Mouse (Mus musculus): ENCODE results near the gene 1110051M20Rik. TPM values are rescaled to one million over a fixed set of nuclear protein-coding genes. Genes with fewer than 3 reads are reported as not detected.

Gene 1110051M20Rik
- polyA plus RNA-seq, 1 experiment from 2014 or later: 98.6 TPM

DNA sequence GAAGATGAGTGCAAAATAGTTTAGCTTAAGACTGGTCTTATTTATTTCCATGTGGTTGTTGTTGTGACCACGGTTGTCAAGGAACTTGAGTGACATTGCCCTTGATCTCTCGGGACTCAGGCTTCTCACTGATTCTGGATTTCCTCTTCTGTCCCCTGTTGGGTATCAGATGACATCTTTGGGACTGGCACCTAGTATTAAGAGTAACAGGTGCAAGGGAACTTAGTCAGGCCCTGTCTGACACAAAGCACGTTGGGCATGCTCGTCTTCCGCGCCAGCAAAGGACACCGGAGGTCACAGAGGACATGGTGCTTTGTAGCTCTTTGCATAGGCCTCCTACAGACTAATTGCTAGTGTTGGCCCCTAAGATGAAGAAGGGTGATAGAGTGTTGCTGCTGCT is 16.3 kb upstream of the 1110051M20Rik start:
- Histone ChIP-seq H3K27me3 (ENCODE audit: control insufficient read depth, insufficient read depth, low read length) (no peaks in the 10 kb centered on the region), H3K4me1 (ENCODE audit: control insufficient read depth, insufficient read depth, low read length) (peaks cover 39% of the 10 kb centered on the region), H3K27ac (ENCODE audit: low read depth, low read length) (no peak overlapping the region), H3K4me3 (ENCODE audit: low read depth, low read length) (no peak overlapping the region), H3K4me2 (no peak overlapping the region), H3K9ac (ENCODE audit: low read length) (no peak overlapping the region), H3K36me3 (ENCODE audit: control insufficient read depth, insufficient read depth, low read length) (no peaks in the 10 kb centered on the region), H3K9me3 (ENCODE audit: control insufficient read depth, low read length) (no peaks in the 10 kb centered on the region)
- ATAC-seq (ENCODE audit: low FRiP score): no peak
- WGBS: 77% methylated on average over 7 of the region's 7 CpGs
- peak; percentile 66 for DNase-seq (ENCODE audit: low spot score, missing footprints)

DNA sequence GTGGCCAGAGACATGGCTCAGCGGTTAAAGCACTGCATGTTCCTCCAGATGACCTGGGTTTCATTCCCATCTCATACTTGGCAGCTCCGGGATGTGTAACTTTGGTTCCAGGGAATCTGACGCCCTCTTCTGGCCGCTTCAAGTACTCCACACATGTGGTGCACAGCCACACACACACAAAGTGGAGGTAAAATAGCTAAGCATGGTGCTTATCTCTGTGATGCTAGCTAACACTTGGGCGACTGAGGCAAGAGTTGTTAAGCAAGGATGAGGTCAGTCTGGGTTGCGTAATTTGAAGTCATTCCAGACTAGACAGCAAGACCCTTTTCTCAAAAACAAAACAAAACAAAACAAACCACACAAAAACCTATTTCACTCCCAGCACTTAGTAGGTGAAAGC is 15.6 kb upstream of the 1110051M20Rik start:
- Histone ChIP-seq H3K27me3 (ENCODE audit: control insufficient read depth, insufficient read depth, low read length) (no peaks in the 10 kb centered on the region), H3K4me1 (ENCODE audit: control insufficient read depth, insufficient read depth, low read length) (peaks cover 39% of the 10 kb centered on the region), H3K4me2 (no peak overlapping the region), H3K36me3 (ENCODE audit: control insufficient read depth, insufficient read depth, low read length) (no peaks in the 10 kb centered on the region), H3K27ac (ENCODE audit: low read depth, low read length) (no peak overlapping the region), H3K9me3 (ENCODE audit: control insufficient read depth, low read length) (no peaks in the 10 kb centered on the region), H3K4me3 (ENCODE audit: low read depth, low read length) (no peak overlapping the region), H3K9ac (ENCODE audit: low read length) (no peak overlapping the region)
- DNase-seq (ENCODE audit: low spot score, missing footprints): peak; percentile 86
- 90% methylated on average over 6 of the region's 6 CpGs for WGBS
- no peak for ATAC-seq (ENCODE audit: low FRiP score)

DNA sequence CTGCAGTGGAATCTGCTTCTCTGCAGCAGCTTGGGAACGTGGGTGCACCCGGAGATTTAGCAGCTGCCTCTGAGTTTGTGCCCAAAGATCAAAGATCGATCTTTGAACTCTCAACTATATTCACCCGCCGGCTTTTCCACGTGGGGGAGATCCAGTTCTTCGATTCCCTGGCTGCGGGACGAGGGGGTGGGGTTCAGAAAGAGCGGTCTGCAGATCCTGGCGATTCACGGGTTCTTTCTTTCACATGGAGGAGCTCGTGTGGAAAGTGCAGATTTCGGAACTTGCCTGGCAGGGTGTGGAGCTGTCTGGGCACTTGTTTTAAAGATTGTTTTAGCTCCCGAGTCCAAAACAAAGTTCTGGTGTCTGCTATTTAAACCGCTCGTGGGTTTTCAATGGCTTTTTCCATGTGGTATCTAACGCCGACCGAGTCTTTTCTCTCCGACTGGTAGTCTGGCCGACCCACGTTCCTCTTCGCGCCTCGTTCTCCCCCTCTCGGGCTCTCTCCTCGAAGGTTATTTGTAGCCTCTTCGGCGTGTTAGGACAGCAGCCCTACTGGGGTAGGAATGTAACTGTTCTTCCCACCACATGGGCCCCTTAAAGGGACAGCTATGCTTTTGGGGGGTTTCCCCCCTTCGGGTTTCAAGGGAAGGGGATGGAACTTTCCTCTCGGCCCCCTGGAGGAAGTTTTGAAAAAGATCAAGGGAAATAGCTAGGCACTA is 14.3 kb upstream of the 1110051M20Rik start:
- H3K4me2 ChIP-seq: peak overlapping the region; percentile 74
- no peaks in the 10 kb centered on the region for H3K9me3 ChIP-seq (ENCODE audit: control insufficient read depth, low read length)
- no peaks in the 10 kb centered on the region for H3K36me3 ChIP-seq (ENCODE audit: control insufficient read depth, insufficient read depth, low read length)
- peak overlapping the region; percentile 73 for H3K4me3 ChIP-seq (ENCODE audit: low read depth, low read length)
- H3K27ac ChIP-seq (ENCODE audit: low read depth, low read length): peak overlapping the region; percentile 67
- ATAC-seq (ENCODE audit: low FRiP score): peak; percentile 58
- no peaks in the 10 kb centered on the region for H3K27me3 ChIP-seq (ENCODE audit: control insufficient read depth, insufficient read depth, low read length)
- WGBS: under 1% methylated on average over 32 of the region's 32 CpGs
- peak; percentile 96 for DNase-seq (ENCODE audit: low spot score, missing footprints)
- peaks cover 39% of the 10 kb centered on the region for H3K4me1 ChIP-seq (ENCODE audit: control insufficient read depth, insufficient read depth, low read length)
- peak overlapping the region; percentile 83 for H3K9ac ChIP-seq (ENCODE audit: low read length)

DNA sequence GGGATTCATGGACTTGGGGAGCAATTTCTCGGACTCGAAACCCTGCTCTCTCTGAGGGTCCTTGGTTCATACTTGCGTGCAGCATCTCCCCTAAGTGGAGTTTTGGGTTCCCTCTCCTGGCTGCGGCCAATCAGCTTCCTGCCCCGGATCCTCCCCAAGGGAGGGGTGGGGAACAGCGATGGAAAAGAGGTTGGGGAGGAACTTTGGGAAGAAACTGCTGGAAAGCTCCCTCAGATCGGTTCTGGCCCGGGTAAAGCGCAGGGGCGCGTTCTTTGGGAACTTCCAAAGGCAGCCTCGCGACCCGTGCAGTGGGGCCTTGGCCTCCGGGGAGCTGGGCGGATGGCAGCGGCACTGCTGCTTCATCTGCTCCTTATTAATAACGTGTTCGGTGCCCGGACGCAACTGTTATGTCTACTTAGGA is 13.8 kb upstream of the 1110051M20Rik start:
- DNase-seq (ENCODE audit: low spot score, missing footprints) (peak; percentile 96), ATAC-seq (ENCODE audit: low FRiP score) (peak; percentile 58)
- peaks cover 39% of the 10 kb centered on the region for H3K4me1 ChIP-seq (ENCODE audit: control insufficient read depth, insufficient read depth, low read length)

DNA sequence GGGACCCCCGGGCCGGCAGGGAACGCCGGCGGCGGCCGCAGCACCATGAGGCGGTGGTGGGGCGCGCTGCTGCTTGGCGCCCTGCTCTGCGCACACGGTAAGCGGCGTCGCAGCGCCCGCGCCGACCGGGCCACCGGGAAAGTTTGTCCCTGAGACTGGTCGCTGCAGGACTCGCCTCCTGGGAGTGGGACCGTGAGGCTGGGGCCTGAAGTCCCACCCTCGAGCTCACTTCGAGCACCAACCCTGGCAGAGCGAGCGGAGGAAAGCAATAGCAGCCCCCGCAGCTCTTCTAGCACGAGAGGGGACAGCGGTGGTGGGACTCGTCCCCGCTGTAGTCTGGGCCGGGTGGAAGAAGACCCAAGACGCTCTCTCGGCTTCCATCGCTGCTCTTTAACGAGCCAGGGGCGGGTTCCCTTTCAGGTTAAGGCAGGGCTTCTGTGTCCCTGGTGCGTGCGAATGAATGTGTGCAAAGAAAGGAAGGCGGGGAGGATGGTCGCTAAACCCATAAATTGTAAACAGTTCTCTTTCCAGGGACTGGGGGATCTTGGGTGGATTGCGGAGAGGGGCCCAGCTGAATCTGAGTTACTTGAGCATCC is 13.2 kb upstream of the 1110051M20Rik start:
- H3K27me3 ChIP-seq (ENCODE audit: control insufficient read depth, insufficient read depth, low read length): no peaks in the 10 kb centered on the region
- peak overlapping the region; percentile 83 for H3K9ac ChIP-seq (ENCODE audit: low read length)
- H3K9me3 ChIP-seq (ENCODE audit: control insufficient read depth, low read length): no peaks in the 10 kb centered on the region
- ATAC-seq (ENCODE audit: low FRiP score) (peak; percentile 54), DNase-seq (ENCODE audit: low spot score, missing footprints) (peak; percentile 96)
- H3K36me3 ChIP-seq (ENCODE audit: control insufficient read depth, insufficient read depth, low read length): no peaks in the 10 kb centered on the region
- peaks cover 35% of the 10 kb centered on the region for H3K4me1 ChIP-seq (ENCODE audit: control insufficient read depth, insufficient read depth, low read length)
- H3K4me3 ChIP-seq (ENCODE audit: low read depth, low read length): peak overlapping the region; percentile 73
- peak overlapping the region; percentile 74 for H3K4me2 ChIP-seq
- peak overlapping the region; percentile 67 for H3K27ac ChIP-seq (ENCODE audit: low read depth, low read length)
- under 1% methylated on average over 45 of the region's 45 CpGs for WGBS

More for the DNA sequence above, 13.8 kb upstream of the 1110051M20Rik start:
- WGBS: under 1% methylated on average over 21 of the region's 21 CpGs
- peak overlapping the region; percentile 83 for H3K9ac ChIP-seq (ENCODE audit: low read length)
- no peaks in the 10 kb centered on the region for H3K9me3 ChIP-seq (ENCODE audit: control insufficient read depth, low read length)
- no peaks in the 10 kb centered on the region for H3K27me3 ChIP-seq (ENCODE audit: control insufficient read depth, insufficient read depth, low read length)
- H3K4me2 ChIP-seq: peak overlapping the region; percentile 74
- H3K4me3 ChIP-seq (ENCODE audit: low read depth, low read length): peak overlapping the region; percentile 73
- no peaks in the 10 kb centered on the region for H3K36me3 ChIP-seq (ENCODE audit: control insufficient read depth, insufficient read depth, low read length)
- H3K27ac ChIP-seq (ENCODE audit: low read depth, low read length): peak overlapping the region; percentile 67

DNA sequence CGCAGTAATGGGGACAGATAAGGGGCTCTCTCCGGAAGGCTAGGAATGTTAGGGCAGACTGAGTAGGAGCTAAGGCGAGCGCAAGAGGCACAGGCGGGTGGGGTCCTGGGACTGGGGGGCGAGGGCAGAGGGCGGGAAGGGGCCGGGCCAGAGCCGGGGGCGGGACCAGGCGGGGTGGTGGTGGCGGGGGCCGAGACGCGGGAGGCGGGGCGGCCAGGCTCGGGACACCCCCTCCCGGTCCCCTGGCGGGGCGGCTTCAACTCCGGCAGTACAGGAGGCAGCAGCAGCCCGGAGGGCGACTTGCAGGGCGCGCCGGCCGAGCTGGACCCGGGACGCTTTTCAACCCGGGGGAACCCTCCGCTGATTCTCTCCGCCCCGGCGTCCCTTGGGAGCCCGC is 12.8 kb upstream of the 1110051M20Rik start, which contains the start of gene Lrp4:
Gene Lrp4 (plus strand): TSS at position 253 of the 397 bp plus-strand sequence.
- Histone ChIP-seq H3K9ac (ENCODE audit: low read length) (peak within 1 kb of the TSS; percentile 83), H3K4me2 (peak within 1 kb of the TSS; percentile 74), H3K27ac (ENCODE audit: low read depth, low read length) (peak within 1 kb of the TSS; percentile 67), H3K4me1 (ENCODE audit: control insufficient read depth, insufficient read depth, low read length) (peaks cover 30% of the 10 kb centered on the region), H3K36me3 (ENCODE audit: control insufficient read depth, insufficient read depth, low read length) (no peaks in the 10 kb centered on the region), H3K27me3 (ENCODE audit: control insufficient read depth, insufficient read depth, low read length) (no peaks in the 10 kb centered on the region), H3K9me3 (ENCODE audit: control insufficient read depth, low read length) (no peaks in the 10 kb centered on the region), H3K4me3 (ENCODE audit: low read depth, low read length) (peak within 1 kb of the TSS; percentile 73)
- 0% methylated on average over 23 of the region's 36 CpGs for WGBS
- DNase-seq (ENCODE audit: low spot score, missing footprints) (no peak), ATAC-seq (ENCODE audit: low FRiP score) (peak; percentile 72)

DNA sequence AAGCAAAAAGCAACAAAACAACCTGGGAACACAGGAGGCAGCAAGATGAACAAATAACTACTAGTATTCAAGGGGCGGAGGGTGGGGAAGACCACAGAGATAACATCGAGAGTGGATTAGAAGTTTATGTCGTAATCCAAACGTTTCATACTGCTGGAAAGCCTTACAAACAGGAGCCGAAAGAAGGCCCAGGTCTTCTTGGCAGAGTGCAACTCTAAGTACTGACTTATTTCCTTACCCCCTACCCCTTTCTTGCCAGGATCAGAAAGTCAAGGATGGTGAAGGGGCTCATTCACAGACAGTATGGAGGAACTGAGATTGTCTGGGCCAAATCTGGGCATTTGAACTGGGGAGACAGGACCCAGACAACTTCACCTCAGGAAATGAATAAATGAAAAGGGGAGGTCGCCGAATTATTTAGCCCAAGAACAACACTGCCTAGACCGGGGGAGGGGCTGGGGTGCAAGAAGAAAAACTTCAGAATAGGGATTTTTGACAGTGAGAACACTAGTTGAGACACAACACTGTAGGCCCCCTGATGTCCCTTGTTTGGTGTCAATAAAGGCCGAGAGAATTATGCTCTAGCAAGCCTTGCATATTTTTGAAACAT is 12.1 kb upstream of the 1110051M20Rik start:
- Histone ChIP-seq H3K36me3 (ENCODE audit: control insufficient read depth, insufficient read depth, low read length) (no peaks in the 10 kb centered on the region), H3K9me3 (ENCODE audit: control insufficient read depth, low read length) (no peaks in the 10 kb centered on the region), H3K4me2 (peak overlapping the region; percentile 74; the same call in 1 of the 2 replicates), H3K27me3 (ENCODE audit: control insufficient read depth, insufficient read depth, low read length) (no peaks in the 10 kb centered on the region), H3K9ac (ENCODE audit: low read length) (peak overlapping the region; percentile 83; the same call in 1 of the 2 replicates), H3K4me3 (ENCODE audit: low read depth, low read length) (peak overlapping the region; percentile 73; the same call in 1 of the 2 replicates), H3K27ac (ENCODE audit: low read depth, low read length) (no peak overlapping the region), H3K4me1 (ENCODE audit: control insufficient read depth, insufficient read depth, low read length) (peaks cover 24% of the 10 kb centered on the region)
- DNase-seq (ENCODE audit: low spot score, missing footprints): peak; percentile 91
- 46% methylated on average over 9 of the region's 9 CpGs for WGBS
- ATAC-seq (ENCODE audit: low FRiP score): peak; percentile 6; the same call in 1 of the 2 replicates

DNA sequence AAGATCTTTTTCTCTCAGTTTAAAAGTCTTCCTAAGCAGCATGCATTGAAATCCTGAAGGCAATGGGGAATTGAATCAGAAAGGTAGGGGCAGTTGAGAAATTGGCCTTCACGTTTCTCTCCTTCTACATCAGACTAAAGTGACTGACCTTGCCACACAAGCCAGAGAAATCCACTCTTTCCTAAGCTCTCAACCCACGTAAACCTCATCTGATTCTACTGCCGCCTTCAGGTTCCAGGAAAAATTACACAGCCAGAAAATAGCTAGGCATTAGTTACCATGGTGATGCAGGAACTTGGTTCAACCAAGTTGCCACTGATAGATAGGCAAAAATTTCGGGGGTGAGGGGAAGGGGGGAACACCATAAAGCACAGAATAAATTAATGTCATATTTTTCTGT is 11.3 kb upstream of the 1110051M20Rik start:
- peaks cover 19% of the 10 kb centered on the region for H3K4me1 ChIP-seq (ENCODE audit: control insufficient read depth, insufficient read depth, low read length)
- H3K4me2 ChIP-seq: no peak overlapping the region
- ATAC-seq (ENCODE audit: low FRiP score): peak; percentile 12; the same call in 1 of the 2 replicates
- H3K4me3 ChIP-seq (ENCODE audit: low read depth, low read length): no peak overlapping the region
- no peaks in the 10 kb centered on the region for H3K27me3 ChIP-seq (ENCODE audit: control insufficient read depth, insufficient read depth, low read length)
- no peaks in the 10 kb centered on the region for H3K9me3 ChIP-seq (ENCODE audit: control insufficient read depth, low read length)
- H3K27ac ChIP-seq (ENCODE audit: low read depth, low read length): no peak overlapping the region
- H3K36me3 ChIP-seq (ENCODE audit: control insufficient read depth, insufficient read depth, low read length): no peaks in the 10 kb centered on the region
- peak; percentile 92 for DNase-seq (ENCODE audit: low spot score, missing footprints)
- 2% methylated on average over 4 of the region's 4 CpGs for WGBS
- H3K9ac ChIP-seq (ENCODE audit: low read length): no peak overlapping the region

DNA sequence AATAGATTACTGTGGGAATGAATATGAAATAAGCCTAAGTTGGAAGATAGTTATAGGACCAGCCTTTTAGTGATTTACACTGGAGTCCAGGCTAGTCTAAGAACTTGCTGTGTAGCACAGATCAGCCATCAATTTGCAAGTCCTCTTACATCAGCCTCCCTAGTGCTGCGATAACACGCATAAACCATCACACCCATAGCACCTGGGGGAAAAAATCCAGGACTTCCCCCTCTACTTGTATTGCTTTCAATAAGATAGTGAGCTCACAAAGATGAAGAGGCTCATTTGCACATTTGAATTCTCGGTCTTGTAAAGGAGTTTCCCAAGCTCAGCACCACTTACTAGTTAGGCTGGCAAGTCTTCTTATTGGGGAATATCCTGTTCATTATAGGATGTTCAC is 9.9 kb upstream of the 1110051M20Rik start:
- 92% methylated on average over 3 of the region's 3 CpGs for WGBS
- no peak overlapping the region for H3K4me2 ChIP-seq
- H3K4me3 ChIP-seq (ENCODE audit: low read depth, low read length): no peak overlapping the region
- DNase-seq (ENCODE audit: low spot score, missing footprints): no peak
- H3K9me3 ChIP-seq (ENCODE audit: control insufficient read depth, low read length): no peaks in the 10 kb centered on the region
- no peak overlapping the region for H3K9ac ChIP-seq (ENCODE audit: low read length)
- H3K27ac ChIP-seq (ENCODE audit: low read depth, low read length): no peak overlapping the region
- ATAC-seq (ENCODE audit: low FRiP score): no peak
- no peaks in the 10 kb centered on the region for H3K27me3 ChIP-seq (ENCODE audit: control insufficient read depth, insufficient read depth, low read length)
- H3K36me3 ChIP-seq (ENCODE audit: control insufficient read depth, insufficient read depth, low read length): no peaks in the 10 kb centered on the region
- H3K4me1 ChIP-seq (ENCODE audit: control insufficient read depth, insufficient read depth, low read length): peaks cover 15% of the 10 kb centered on the region

Measured in midbrain, embryonic 11.5 days (tissue).